Mouse (Mus musculus) midbrain, embryonic 15.5 days (tissue): Measurements from ENCODE around the gene AI593442. TPM values are rescaled to one million over a fixed set of nuclear protein-coding genes. Genes with fewer than 3 reads are reported as not detected.

Experiments
- ATAC-seq: fragments of 200-750 bp; cut with Nextera tagmentation; replicated peaks from 2 replicates; pipeline ENCODE4 v1.8.0; 2017; ENCODE audit warnings: moderate TSS enrichment
- H3K27ac ChIP-seq: fragments of 300-500 bp; sonication (generic); 2 replicates; pipeline ENCODE4 v1.5.1; 2015; ENCODE audit warnings: mild to moderate bottlenecking, inconsistent platforms
- H3K27me3 ChIP-seq: fragments of 300-500 bp; sonication (generic); replicated peaks from 2 replicates; pipeline ENCODE4 v1.6.1; 2015; ENCODE audit warnings: inconsistent platforms
- H3K36me3 ChIP-seq: fragments of 300-500 bp; sonication (generic); replicated peaks from 2 replicates; pipeline ENCODE4 v1.6.1; 2015; ENCODE audit warnings: inconsistent platforms
- H3K4me1 ChIP-seq: fragments of 300-500 bp; sonication (generic); 2 replicates; pipeline ENCODE4 v1.6.1; 2015; ENCODE audit warnings: inconsistent platforms
- H3K4me2 ChIP-seq: fragments of 300-500 bp; sonication (generic); 2 replicates; pipeline ENCODE4 v1.6.1; 2015; ENCODE audit warnings: inconsistent platforms, mild to moderate bottlenecking, moderate library complexity
- H3K4me3 ChIP-seq: fragments of 300-500 bp; sonication (generic); 2 replicates; pipeline ENCODE4 v1.5.1; 2015; ENCODE audit warnings: mild to moderate bottlenecking, inconsistent platforms
- H3K9ac ChIP-seq: fragments of 300-500 bp; sonication (generic); 2 replicates; pipeline ENCODE4 v1.6.1; 2015; ENCODE audit warnings: mild to moderate bottlenecking, inconsistent platforms
- H3K9me3 ChIP-seq: fragments of 300-500 bp; sonication (generic); 2 replicates; pipeline ENCODE4 v1.6.1; 2016; ENCODE audit warnings: inconsistent platforms
- WGBS: fragments of 180-500 bp; shearing (Covaris S2); methylation state at CpG from one replicate; pipeline ENCODE4 v1.1.7; 2015; ENCODE audit warnings: mixed read lengths; 5-methylcytosine and 5-hydroxymethylcytosine counted together
- polyA plus RNA-seq: library from polyadenylated mRNA; unstranded; fragments of >200 nt; fragmentation: Nextera tagmentation; extraction: Ambion mirVana; gene quantifications from 2 replicates; pipeline ENCODE4 v1.2.1, GENCODE M21; 2015

The AI593442 gene
- polyA plus RNA-seq = 57.3 and 62.4 TPM in 2 replicates

- WGBS = 2% methylated on average over 15 of the region's 27 CpGs
- peak; percentile 92 for ATAC-seq
These were observed at the start of gene AI593442 for GRCm38 (mm10) chr9:52679362-52679947. Gene AI593442, minus strand, starts transcription at chr9:52679780.

GRCm38 (mm10) chr9:52728806-52729205 lies 49.2 kb upstream of the AI593442 start:
- no peaks in the 10 kb centered on the region for H3K4me1 ChIP-seq
- H3K36me3 ChIP-seq = no peaks in the 10 kb centered on the region
- no peak overlapping the region for H3K9ac ChIP-seq

More at GRCm38 (mm10) chr9:52679362-52679947, at the start of gene AI593442:
- H3K9ac ChIP-seq = peak within 1 kb of the TSS; percentile 66
- H3K27me3 ChIP-seq = 0 out of 2 replicates have a peak, but pooled peaks cover 2% of the 10 kb centered on the region
- H3K9me3 ChIP-seq = no peaks in the 10 kb centered on the region
- H3K4me2 ChIP-seq = peak within 1 kb of the TSS; percentile 93
- H3K4me1 ChIP-seq = peaks cover 24% of the 10 kb centered on the region
- H3K27ac ChIP-seq = peak within 1 kb of the TSS; percentile 85
- H3K4me3 ChIP-seq = peak within 1 kb of the TSS; percentile 66
- no peaks in the 10 kb centered on the region for H3K36me3 ChIP-seq

GRCm38 (mm10) chr9:52722626-52723025 lies 43.0 kb upstream of the AI593442 start:
- 96% methylated on average over 1 of the region's 1 CpGs for WGBS
- Histone ChIP-seq H3K4me3 (no peak overlapping the region), H3K9ac (no peak overlapping the region), H3K4me2 (no peak overlapping the region), H3K36me3 (no peaks in the 10 kb centered on the region), H3K27me3 (no peaks in the 10 kb centered on the region), H3K9me3 (no peaks in the 10 kb centered on the region), H3K27ac (no peak overlapping the region), H3K4me1 (peaks cover 11% of the 10 kb centered on the region; the same call in 1 of the 2 replicates)
- ATAC-seq = no peak

More at GRCm38 (mm10) chr9:52728806-52729205, 49.2 kb upstream of the AI593442 start:
- H3K4me2 ChIP-seq = no peak overlapping the region
- H3K9me3 ChIP-seq = no peaks in the 10 kb centered on the region
- WGBS = 78% methylated on average over 5 of the region's 5 CpGs
- H3K27ac ChIP-seq = no peak overlapping the region
- no peak for ATAC-seq
- no peak overlapping the region for H3K4me3 ChIP-seq
- H3K27me3 ChIP-seq = no peaks in the 10 kb centered on the region

GRCm38 (mm10) chr9:52719562-52719961 lies 40.0 kb upstream of the AI593442 start:
- ATAC-seq = peak; percentile 45
- Histone ChIP-seq H3K9me3 (no peaks in the 10 kb centered on the region), H3K9ac (no peak overlapping the region), H3K36me3 (no peaks in the 10 kb centered on the region), H3K27me3 (no peaks in the 10 kb centered on the region), H3K27ac (0 out of 2 replicates have a peak overlapping the region, but pooled peaks have one; percentile 50), H3K4me1 (peaks cover 11% of the 10 kb centered on the region; the same call in 1 of the 2 replicates), H3K4me3 (no peak overlapping the region), H3K4me2 (no peak overlapping the region)
- WGBS = 51% methylated on average over 2 of the region's 2 CpGs

- 55% methylated on average over 5 of the region's 5 CpGs for WGBS
- no peak for ATAC-seq
- peak overlapping the region; percentile 66 for H3K9ac ChIP-seq
- peak overlapping the region; percentile 93 for H3K4me2 ChIP-seq
- 0 out of 2 replicates have a peak, but pooled peaks cover 2% of the 10 kb centered on the region for H3K27me3 ChIP-seq
- peak overlapping the region; percentile 66 for H3K4me3 ChIP-seq
- H3K27ac ChIP-seq = peak overlapping the region; percentile 85
- peaks cover 24% of the 10 kb centered on the region for H3K4me1 ChIP-seq
- no peaks in the 10 kb centered on the region for H3K36me3 ChIP-seq
- no peaks in the 10 kb centered on the region for H3K9me3 ChIP-seq
These were observed 456 bp upstream of the AI593442 start for GRCm38 (mm10) chr9:52680036-52680435.

- peak overlapping the region; percentile 85 for H3K27ac ChIP-seq
- peak overlapping the region; percentile 66 for H3K4me3 ChIP-seq
- peak; percentile 41 for ATAC-seq
- WGBS = 0% methylated on average over 10 of the region's 10 CpGs
- H3K4me1 ChIP-seq = peaks cover 24% of the 10 kb centered on the region
- no peaks in the 10 kb centered on the region for H3K9me3 ChIP-seq
- peak overlapping the region; percentile 93 for H3K4me2 ChIP-seq
- no peaks in the 10 kb centered on the region for H3K36me3 ChIP-seq
- H3K9ac ChIP-seq = peak overlapping the region; percentile 66
- H3K27me3 ChIP-seq = 0 out of 2 replicates have a peak, but pooled peaks cover 2% of the 10 kb centered on the region
These were observed 753 bp downstream of the AI593442 start for GRCm38 (mm10) chr9:52678839-52679215.

GRCm38 (mm10) chr9:52678179-52678838 lies 1.3 kb downstream of the AI593442 start:
- H3K27ac ChIP-seq = peak overlapping the region; percentile 85
- peak overlapping the region; percentile 66 for H3K9ac ChIP-seq
- under 1% methylated on average over 28 of the region's 28 CpGs for WGBS
- peaks cover 24% of the 10 kb centered on the region for H3K4me1 ChIP-seq
- H3K27me3 ChIP-seq = 0 out of 2 replicates have a peak, but pooled peaks cover 2% of the 10 kb centered on the region
- no peaks in the 10 kb centered on the region for H3K36me3 ChIP-seq
- H3K4me3 ChIP-seq = peak overlapping the region; percentile 66
- no peaks in the 10 kb centered on the region for H3K9me3 ChIP-seq
- ATAC-seq = peak; percentile 55
- H3K4me2 ChIP-seq = peak overlapping the region; percentile 93

GRCm38 (mm10) chr9:52676587-52676986 lies 3.0 kb downstream of the AI593442 start:
- Histone ChIP-seq H3K4me3 (peak overlapping the region; percentile 66), H3K27ac (no peak overlapping the region), H3K4me1 (peaks cover 24% of the 10 kb centered on the region), H3K9ac (no peak overlapping the region), H3K27me3 (0 out of 2 replicates have a peak, but pooled peaks cover 2% of the 10 kb centered on the region), H3K4me2 (peak overlapping the region; percentile 93), H3K9me3 (no peaks in the 10 kb centered on the region), H3K36me3 (no peaks in the 10 kb centered on the region)
- WGBS = 22% methylated on average over 4 of the region's 4 CpGs
- no peak for ATAC-seq

- WGBS = 71% methylated on average over 3 of the region's 3 CpGs
These were observed 3.6 kb downstream of the AI593442 start for GRCm38 (mm10) chr9:52675937-52676336.

GRCm38 (mm10) chr9:52661422-52661821 lies 18.2 kb downstream of the AI593442 start:
- H3K9ac ChIP-seq = no peak overlapping the region
- 83% methylated on average over 3 of the region's 3 CpGs for WGBS
- no peak overlapping the region for H3K4me3 ChIP-seq
- no peak overlapping the region for H3K4me2 ChIP-seq
- H3K36me3 ChIP-seq = no peaks in the 10 kb centered on the region
- H3K4me1 ChIP-seq = no peaks in the 10 kb centered on the region
- H3K27me3 ChIP-seq = no peaks in the 10 kb centered on the region
- H3K27ac ChIP-seq = no peak overlapping the region
- H3K9me3 ChIP-seq = no peaks in the 10 kb centered on the region
- no peak for ATAC-seq

More at GRCm38 (mm10) chr9:52675937-52676336, 3.6 kb downstream of the AI593442 start:
- no peaks in the 10 kb centered on the region for H3K9me3 ChIP-seq
- H3K9ac ChIP-seq = no peak overlapping the region
- no peaks in the 10 kb centered on the region for H3K36me3 ChIP-seq
- H3K27me3 ChIP-seq = 0 out of 2 replicates have a peak, but pooled peaks cover 2% of the 10 kb centered on the region
- H3K4me3 ChIP-seq = no peak overlapping the region
- no peak for ATAC-seq
- peaks cover 24% of the 10 kb centered on the region for H3K4me1 ChIP-seq
- H3K4me2 ChIP-seq = peak overlapping the region; percentile 19; the same call in 1 of the 2 replicates
- H3K27ac ChIP-seq = no peak overlapping the region

GRCm38 (mm10) chr9:52650341-52650951 lies 29.1 kb downstream of the AI593442 start:
- Histone ChIP-seq H3K4me1 (no peaks in the 10 kb centered on the region), H3K36me3 (no peaks in the 10 kb centered on the region), H3K27me3 (no peaks in the 10 kb centered on the region), H3K9me3 (no peaks in the 10 kb centered on the region), H3K27ac (no peak overlapping the region), H3K9ac (no peak overlapping the region), H3K4me3 (no peak overlapping the region), H3K4me2 (no peak overlapping the region)
- WGBS = 79% methylated on average over 5 of the region's 5 CpGs
- no peak for ATAC-seq

GRCm38 (mm10) chr9:52645312-52645711 lies 34.3 kb downstream of the AI593442 start:
- no peak for ATAC-seq
- Histone ChIP-seq H3K9ac (no peak overlapping the region), H3K4me2 (no peak overlapping the region), H3K27ac (no peak overlapping the region), H3K9me3 (no peaks in the 10 kb centered on the region), H3K36me3 (no peaks in the 10 kb centered on the region), H3K4me1 (no peaks in the 10 kb centered on the region), H3K27me3 (no peaks in the 10 kb centered on the region), H3K4me3 (no peak overlapping the region)
- WGBS = 80% methylated on average over 2 of the region's 2 CpGs
